Mouse (Mus musculus): ENCODE data around the gene Kat2a.

Kat2a gene

GRCm38 (mm10) chr11:100711783-100712615 lies at the start of gene Kat2a:
Gene Kat2a, minus strand, starts transcription at chr11:100712465.
- DNase-seq (ENCODE audit: low spot score in 2 of 2), result peak; percentile 49 to 61

DNA sequence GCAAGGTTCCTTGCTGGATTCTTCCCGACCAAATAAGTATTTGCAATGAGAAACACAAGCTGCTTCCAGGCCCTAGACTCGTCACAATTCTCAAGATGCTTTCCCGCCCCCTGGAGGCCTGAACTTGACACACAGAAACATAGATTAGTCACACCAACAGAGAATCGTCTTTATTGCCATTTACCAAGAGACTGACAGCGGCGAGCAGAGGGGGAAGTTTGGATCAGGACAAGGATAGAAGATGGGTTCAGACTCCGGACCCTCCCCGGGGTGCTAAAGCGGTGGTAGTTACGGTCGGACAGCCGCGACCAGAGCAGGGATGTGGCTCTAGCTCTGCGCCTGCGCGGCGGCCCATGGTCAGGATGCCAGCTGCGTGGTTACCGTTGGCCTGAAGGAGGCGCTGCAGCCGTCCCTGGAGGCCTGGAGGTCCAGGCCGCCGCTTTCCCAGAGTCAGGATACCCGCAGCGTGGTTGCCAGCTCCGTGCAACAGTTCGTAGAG lies 49.3 kb upstream of the Kat2a start:
- peak; percentile 53 to 76 for DNase-seq (ENCODE audit: low spot score in 2 of 2)

DNA sequence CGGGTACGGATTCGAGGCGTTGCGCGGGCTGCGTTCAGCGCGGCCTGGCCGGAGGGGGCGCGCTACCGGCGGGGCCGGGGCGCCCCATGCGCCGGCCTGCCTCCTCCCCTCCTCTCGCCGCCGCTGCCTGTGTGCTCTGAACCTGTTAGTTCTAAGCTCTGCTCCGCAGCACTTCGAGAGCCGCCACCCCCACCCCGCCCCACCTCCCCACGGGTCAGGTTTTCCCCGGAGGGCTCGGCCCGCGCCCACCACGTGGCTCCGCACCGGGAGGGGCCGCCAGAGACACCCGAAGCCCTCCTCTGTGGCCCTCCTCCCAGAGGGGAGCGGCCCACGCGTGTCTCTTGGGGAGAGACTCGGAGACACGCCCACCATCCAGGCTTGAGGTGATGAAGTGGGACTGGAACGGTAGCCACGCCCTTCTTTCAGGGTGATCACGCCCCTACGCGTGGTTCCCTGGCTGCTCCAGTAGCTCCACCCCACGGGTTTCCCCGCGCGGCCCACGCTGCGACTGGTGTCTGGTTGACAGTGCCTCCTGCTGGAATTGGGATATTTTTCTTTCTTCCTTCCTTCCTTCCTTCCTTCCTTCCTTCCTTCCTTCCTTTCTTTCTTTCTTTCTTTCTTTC lies 47.5 kb upstream of the Kat2a start, which contains the start of gene Kcnh4:
Kcnh4 (minus strand) TSS at position 332 of the 623 bp plus-strand sequence.
- DNase-seq (ENCODE audit: low spot score in 2 of 2), result peak; percentile 46 to 63

- DNase-seq (ENCODE audit: low spot score in 2 of 2), result no peak
Observed at GRCm38 (mm10) chr11:100758707-100759610, 46.7 kb upstream of the Kat2a start.

GRCm38 (mm10) chr11:100757566-100757965 lies 45.3 kb upstream of the Kat2a start:
- no peak for DNase-seq (ENCODE audit: low spot score in 2 of 2)

DNA sequence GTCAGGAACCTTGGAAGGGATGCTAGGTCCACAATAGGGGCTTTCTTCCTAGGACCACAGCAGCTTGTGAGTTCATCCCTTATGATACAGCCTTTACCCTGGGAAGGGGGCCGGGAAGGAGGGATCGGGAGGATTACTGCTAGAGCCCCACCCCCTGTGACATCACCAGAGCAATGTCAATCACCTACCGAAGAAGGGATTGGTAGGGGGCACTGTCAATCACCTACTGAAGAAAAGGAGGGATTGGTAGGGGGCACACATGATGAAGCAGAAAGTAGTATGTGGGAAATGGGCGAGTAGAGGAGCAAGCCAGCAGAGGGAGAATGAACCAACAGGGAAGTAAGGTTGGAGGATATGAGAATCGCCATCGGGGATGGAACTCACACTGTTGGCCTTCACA lies 44.2 kb upstream of the Kat2a start:
- DNase-seq (ENCODE audit: low spot score in 2 of 2), result no peak

- no peak for DNase-seq (ENCODE audit: low spot score in 2 of 2)
Observed at GRCm38 (mm10) chr11:100754693-100755057, 42.4 kb upstream of the Kat2a start.

- no peak for DNase-seq (ENCODE audit: low spot score in 2 of 2)
Observed at GRCm38 (mm10) chr11:100754021-100754692, 41.9 kb upstream of the Kat2a start.

DNA sequence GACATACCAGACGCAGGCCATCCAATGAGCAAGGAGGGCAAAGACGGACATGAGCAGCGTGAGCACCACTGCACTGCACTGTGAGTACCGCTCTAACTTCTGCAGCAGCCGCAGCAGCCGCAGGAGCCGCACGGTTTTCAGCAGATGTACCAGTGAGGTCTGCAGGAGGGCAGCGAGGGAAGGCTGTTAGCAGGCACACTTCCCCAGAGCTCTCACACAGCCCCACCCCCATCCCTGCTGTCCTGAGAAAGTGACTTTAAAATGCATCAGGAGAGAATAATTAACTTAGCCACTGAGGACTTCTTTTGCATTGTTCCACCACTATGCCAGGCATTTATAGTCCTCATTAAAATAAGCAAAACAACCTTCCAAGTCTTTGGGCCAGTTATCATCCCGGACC lies 40.0 kb upstream of the Kat2a start:
- DNase-seq (ENCODE audit: low spot score in 2 of 2), result no peak

DNA sequence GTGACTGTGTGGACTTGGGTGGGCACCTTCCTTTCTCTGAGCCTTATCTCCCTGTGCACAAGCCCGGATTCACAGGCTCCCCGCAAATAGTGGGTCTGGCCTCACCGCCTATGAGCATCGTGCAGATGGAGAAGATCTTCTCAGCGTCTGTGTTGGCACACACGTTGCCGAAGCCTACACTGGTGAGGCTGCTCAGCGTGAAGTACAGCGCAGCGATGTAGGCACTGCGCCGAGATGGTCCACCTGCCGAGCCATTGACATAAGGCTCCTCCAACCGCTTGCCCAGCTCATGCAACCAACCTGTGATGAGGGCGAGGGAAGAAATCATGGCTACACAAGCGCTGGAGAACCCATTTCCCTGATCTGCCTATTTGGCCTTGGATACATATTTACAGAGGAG lies 37.9 kb upstream of the Kat2a start:
- DNase-seq (ENCODE audit: low spot score in 2 of 2), result no peak

GRCm38 (mm10) chr11:100749469-100749868 lies 37.2 kb upstream of the Kat2a start:
- DNase-seq (ENCODE audit: low spot score in 2 of 2), result no peak

- DNase-seq (ENCODE audit: low spot score in 2 of 2), result no peak
Observed at GRCm38 (mm10) chr11:100748620-100749019, 36.4 kb upstream of the Kat2a start.

GRCm38 (mm10) chr11:100747114-100747513 lies 34.8 kb upstream of the Kat2a start:
- DNase-seq (ENCODE audit: low spot score in 2 of 2), result no peak

DNA sequence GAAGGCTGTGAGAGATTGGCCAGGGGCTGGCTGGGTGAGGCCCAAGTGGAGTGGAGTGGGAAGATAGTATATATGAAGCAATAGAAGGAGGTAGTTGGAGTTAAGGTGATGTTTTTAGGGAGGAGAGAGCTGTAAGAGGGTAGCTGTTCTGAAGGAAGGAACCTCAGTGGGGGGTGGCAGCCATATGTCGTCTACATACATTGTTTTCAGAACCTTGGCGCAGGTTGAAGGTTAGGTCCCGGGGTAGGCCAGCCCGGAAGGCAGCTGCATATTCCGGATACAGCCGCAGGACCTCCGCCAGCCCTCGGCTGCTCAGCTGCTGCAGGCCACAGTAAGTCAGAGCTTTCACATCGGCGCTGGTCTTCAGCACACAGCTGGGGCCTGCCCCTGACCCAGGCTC lies 34.3 kb upstream of the Kat2a start:
- DNase-seq (ENCODE audit: low spot score in 2 of 2), result no peak

DNA sequence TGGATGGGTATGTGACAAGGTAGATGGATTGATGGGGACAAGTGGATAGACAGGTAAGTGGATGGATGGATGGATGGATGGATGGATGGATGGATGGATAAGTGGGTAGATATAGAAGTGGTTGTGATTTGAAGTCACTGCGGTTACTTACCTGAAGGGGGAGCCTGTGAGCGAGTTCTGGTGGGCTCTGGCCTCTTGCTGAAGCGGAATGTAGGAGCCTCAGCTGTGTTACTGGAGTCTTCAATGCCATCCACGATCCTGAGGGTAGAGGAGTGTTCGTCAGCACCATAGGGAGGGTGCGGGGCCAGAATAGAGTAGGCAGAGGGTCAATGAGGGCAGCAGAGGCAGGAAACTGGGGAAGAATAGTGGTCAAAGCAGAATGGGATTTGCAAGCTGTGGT lies 32.8 kb upstream of the Kat2a start:
- peak in 1 of 2 experiments; percentile 44 for DNase-seq (ENCODE audit: low spot score in 2 of 2)

GRCm38 (mm10) chr11:100741348-100741747 lies 29.1 kb upstream of the Kat2a start:
- no peak for DNase-seq (ENCODE audit: low spot score in 2 of 2)

GRCm38 (mm10) chr11:100738749-100739148 lies 26.5 kb upstream of the Kat2a start:
- DNase-seq (ENCODE audit: low spot score in 2 of 2), result no peak

DNA sequence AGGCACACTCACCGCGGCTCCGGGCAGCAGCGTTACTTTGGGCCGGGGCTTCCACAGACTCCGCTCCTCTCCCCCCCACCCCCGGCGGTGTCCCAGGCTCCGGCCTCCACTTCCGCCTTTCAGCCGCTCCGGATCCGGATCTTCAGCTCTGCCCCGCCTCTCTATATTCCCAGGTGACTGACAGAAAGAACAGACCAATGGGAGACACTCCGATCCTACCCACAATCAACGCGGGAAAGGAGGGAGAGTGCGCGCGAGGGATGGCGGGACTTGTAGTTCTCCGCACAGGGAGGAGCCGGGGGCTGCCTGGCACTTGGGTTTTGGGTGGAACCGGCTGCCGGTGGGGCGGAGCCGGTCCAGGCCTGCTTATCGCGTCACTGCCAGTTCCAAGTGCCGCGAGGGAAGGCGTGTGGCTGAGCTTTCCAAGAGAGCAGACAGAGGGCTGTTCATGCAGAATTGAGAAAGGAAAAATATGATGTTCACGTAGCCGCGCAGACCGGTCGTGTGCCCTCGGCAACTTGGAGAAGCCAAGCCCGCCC lies 25.9 kb upstream of the Kat2a start, which contains the start of gene Rab5c:
Rab5c (minus strand) TSS at position 150 of the 539 bp plus-strand sequence.
- peak; percentile 96 to 98 for DNase-seq (ENCODE audit: low spot score in 2 of 2)

GRCm38 (mm10) chr11:100737105-100737733 lies 25.0 kb upstream of the Kat2a start:
- DNase-seq (ENCODE audit: low spot score in 2 of 2), result no peak

GRCm38 (mm10) chr11:100736746-100737080 lies 24.4 kb upstream of the Kat2a start:
- no peak for DNase-seq (ENCODE audit: low spot score in 2 of 2)

Data from spleen, postnatal 14 days (tissue).